Mouse (Mus musculus): ENCODE data around the gene Klf12. TPM values are rescaled to one million over a fixed set of nuclear protein-coding genes. Genes with fewer than 3 reads are reported as not detected.

The Klf12 gene
- polyA plus RNA-seq, 1 experiment from 2014 or later, result 39.7 TPM

DNA sequence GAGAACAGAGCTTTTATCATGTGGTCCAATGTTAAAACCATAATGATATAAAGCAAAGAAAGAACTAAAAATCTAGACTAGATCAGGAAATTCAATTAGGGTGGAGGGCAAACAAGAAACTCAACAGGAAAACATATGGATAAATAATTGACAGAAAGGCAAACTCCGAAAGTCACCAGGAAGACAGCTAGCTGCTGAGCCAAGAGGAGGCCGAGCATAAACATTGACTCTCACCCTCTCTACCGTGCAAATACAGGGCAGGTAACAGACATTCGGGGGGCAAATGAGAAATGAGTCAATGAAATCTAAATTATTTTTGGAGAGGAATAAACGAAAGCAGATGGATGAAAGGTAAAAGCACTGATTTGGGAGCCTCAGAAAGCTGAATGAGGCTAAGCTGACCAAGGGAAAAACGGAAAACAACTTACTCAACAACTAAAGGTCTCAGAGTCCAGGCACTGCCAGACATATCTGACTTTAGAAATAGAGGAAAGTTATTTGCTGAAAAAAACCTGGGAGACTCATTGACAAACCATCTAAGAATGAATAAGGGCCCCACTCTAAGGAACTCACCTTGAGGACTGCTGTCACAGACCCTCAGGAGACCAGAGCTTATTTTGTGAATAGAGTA, 84.3 kb downstream of the Klf12 start:
- H3K36me3 ChIP-seq (ENCODE audit: control insufficient read depth, insufficient read depth, low read length), result no peaks in the 10 kb centered on the region
- H3K27me3 ChIP-seq (ENCODE audit: control insufficient read depth, insufficient read depth, low read length), result no peaks in the 10 kb centered on the region
- no peak overlapping the region for H3K4me2 ChIP-seq (ENCODE audit: low read depth, low read length, severe bottlenecking)
- H3K4me3 ChIP-seq (ENCODE audit: low read depth, low read length), result no peak overlapping the region
- H3K4me1 ChIP-seq (replicated peaks; ENCODE audit: control insufficient read depth, insufficient read depth, low read length), result no peaks in the 10 kb centered on the region
- no peak for DNase-seq (ENCODE audit: low spot score)
- H3K9me3 ChIP-seq (ENCODE audit: control insufficient read depth, low read length), result no peaks in the 10 kb centered on the region
- no peak overlapping the region for H3K9ac ChIP-seq (ENCODE audit: low read length)
- 93% methylated on average over 6 of the region's 6 CpGs for WGBS
- H3K27ac ChIP-seq (ENCODE audit: low read depth, low read length), result no peak overlapping the region
- ATAC-seq (replicated peaks; ENCODE audit: low FRiP score), result no peak

DNA sequence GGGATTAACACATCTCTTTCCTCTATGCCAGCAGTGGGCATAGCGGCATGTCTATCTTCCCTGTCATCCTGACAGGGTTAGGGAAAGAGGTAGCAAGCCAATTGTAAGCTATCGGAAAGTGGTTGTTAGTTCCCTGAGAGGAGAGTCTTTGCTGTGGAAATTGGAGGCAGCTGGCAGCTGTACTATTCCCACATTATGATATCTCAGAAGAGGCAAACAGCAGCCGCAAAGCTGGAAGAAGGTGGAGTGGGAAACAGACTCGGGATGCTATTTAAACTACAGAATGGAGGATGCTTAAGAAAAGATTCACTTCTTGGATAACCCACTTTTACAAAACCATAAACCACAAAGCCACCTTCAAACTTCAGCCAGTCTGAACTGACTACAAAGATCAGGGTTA, 85.8 kb downstream of the Klf12 start:
- Histone ChIP-seq H3K9ac (ENCODE audit: low read length) (no peak overlapping the region), H3K4me2 (ENCODE audit: low read depth, low read length, severe bottlenecking) (no peak overlapping the region), H3K9me3 (ENCODE audit: control insufficient read depth, low read length) (no peaks in the 10 kb centered on the region), H3K27ac (ENCODE audit: low read depth, low read length) (no peak overlapping the region), H3K36me3 (ENCODE audit: control insufficient read depth, insufficient read depth, low read length) (no peaks in the 10 kb centered on the region), H3K27me3 (ENCODE audit: control insufficient read depth, insufficient read depth, low read length) (no peaks in the 10 kb centered on the region), H3K4me3 (ENCODE audit: low read depth, low read length) (no peak overlapping the region), H3K4me1 (replicated peaks; ENCODE audit: control insufficient read depth, insufficient read depth, low read length) (no peaks in the 10 kb centered on the region)
- DNase-seq (ENCODE audit: low spot score), result no peak
- no peak for ATAC-seq (replicated peaks; ENCODE audit: low FRiP score)
- WGBS, result 94% methylated on average over 4 of the region's 4 CpGs

- H3K4me1 ChIP-seq (replicated peaks; ENCODE audit: control insufficient read depth, insufficient read depth, low read length), result no peaks in the 10 kb centered on the region
- 90% methylated on average over 8 of the region's 8 CpGs for WGBS
- ATAC-seq (replicated peaks; ENCODE audit: low FRiP score), result no peak
- no peak overlapping the region for H3K4me3 ChIP-seq (ENCODE audit: low read depth, low read length)
- no peaks in the 10 kb centered on the region for H3K27me3 ChIP-seq (ENCODE audit: control insufficient read depth, insufficient read depth, low read length)
- no peaks in the 10 kb centered on the region for H3K9me3 ChIP-seq (ENCODE audit: control insufficient read depth, low read length)
- H3K9ac ChIP-seq (ENCODE audit: low read length), result no peak overlapping the region
- no peaks in the 10 kb centered on the region for H3K36me3 ChIP-seq (ENCODE audit: control insufficient read depth, insufficient read depth, low read length)
- no peak for DNase-seq (ENCODE audit: low spot score)
- H3K4me2 ChIP-seq (ENCODE audit: low read depth, low read length, severe bottlenecking), result no peak overlapping the region
- no peak overlapping the region for H3K27ac ChIP-seq (ENCODE audit: low read depth, low read length)
Measured at GRCm38 (mm10) chr14:100197199-100197598, 87.3 kb downstream of the Klf12 start.

DNA sequence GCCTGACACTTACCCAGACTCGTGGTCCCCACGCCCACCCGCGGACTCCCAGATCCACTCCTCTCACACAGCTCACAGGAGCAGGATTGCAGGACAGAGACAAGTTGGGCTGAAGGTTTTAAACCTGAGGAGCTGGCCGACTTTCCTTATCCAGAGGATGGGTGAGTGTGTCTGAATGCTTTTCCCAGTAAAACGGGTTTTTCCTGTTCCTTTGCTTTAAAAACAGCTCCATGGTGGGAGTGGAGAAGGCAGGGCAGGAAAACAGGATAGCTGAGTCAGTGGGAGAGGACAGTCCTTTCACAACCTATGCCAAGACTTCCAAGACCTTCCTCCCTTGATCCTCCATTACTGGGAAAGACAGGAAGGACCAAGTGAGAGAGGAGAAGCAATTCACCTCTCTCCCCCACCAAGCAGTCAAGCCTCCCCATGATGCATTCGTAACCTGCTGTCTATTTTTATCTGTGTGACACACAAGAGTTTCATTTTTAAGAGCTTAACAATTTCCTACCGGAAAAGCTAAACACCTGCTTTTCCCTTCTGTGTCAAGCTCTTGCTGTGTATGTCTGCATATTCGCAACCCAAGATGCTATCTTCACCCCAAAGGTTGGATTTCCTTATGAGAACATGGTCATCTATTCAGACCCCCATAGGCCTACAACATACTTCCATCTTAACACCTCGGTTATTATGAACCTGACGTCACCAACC, 94.8 kb downstream of the Klf12 start:
- Histone ChIP-seq H3K27ac (ENCODE audit: low read depth, low read length) (no peak overlapping the region), H3K4me3 (ENCODE audit: low read depth, low read length) (no peak overlapping the region), H3K9ac (ENCODE audit: low read length) (no peak overlapping the region), H3K9me3 (ENCODE audit: control insufficient read depth, low read length) (no peaks in the 10 kb centered on the region), H3K27me3 (ENCODE audit: control insufficient read depth, insufficient read depth, low read length) (no peaks in the 10 kb centered on the region), H3K4me2 (ENCODE audit: low read depth, low read length, severe bottlenecking) (no peak overlapping the region), H3K36me3 (ENCODE audit: control insufficient read depth, insufficient read depth, low read length) (no peaks in the 10 kb centered on the region), H3K4me1 (replicated peaks; ENCODE audit: control insufficient read depth, insufficient read depth, low read length) (peaks cover 4% of the 10 kb centered on the region; the same call in 1 of the 2 replicates)
- DNase-seq (ENCODE audit: low spot score) (no peak), ATAC-seq (replicated peaks; ENCODE audit: low FRiP score) (no peak)
- 86% methylated on average over 11 of the region's 11 CpGs for WGBS

DNA sequence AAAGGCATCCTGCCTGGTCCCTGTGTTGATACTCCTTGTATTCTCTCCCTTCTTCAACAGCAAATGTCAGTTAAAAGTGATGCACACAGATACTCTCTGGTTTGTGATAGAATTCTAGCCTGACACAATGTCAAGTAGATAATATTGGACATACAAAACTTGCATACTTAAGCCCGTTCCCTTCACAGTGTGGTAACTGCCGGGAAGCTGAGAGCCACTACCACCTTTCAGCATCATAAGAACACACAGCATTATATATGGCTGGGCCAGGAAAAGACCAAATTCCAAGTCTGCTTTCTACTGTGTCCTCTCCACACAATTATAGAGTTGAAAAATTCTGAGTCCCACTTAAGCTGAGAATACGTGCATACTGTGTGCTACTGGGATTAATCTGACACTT, 97.1 kb downstream of the Klf12 start:
- 51% methylated on average over 3 of the region's 3 CpGs for WGBS
- H3K36me3 ChIP-seq (ENCODE audit: control insufficient read depth, insufficient read depth, low read length), result no peaks in the 10 kb centered on the region
- no peak overlapping the region for H3K4me2 ChIP-seq (ENCODE audit: low read depth, low read length, severe bottlenecking)
- H3K4me3 ChIP-seq (ENCODE audit: low read depth, low read length), result no peak overlapping the region
- DNase-seq (ENCODE audit: low spot score) (no peak), ATAC-seq (replicated peaks; ENCODE audit: low FRiP score) (no peak)
- H3K9me3 ChIP-seq (ENCODE audit: control insufficient read depth, low read length), result no peaks in the 10 kb centered on the region
- no peaks in the 10 kb centered on the region for H3K27me3 ChIP-seq (ENCODE audit: control insufficient read depth, insufficient read depth, low read length)
- H3K9ac ChIP-seq (ENCODE audit: low read length), result no peak overlapping the region
- H3K27ac ChIP-seq (ENCODE audit: low read depth, low read length), result no peak overlapping the region
- H3K4me1 ChIP-seq (replicated peaks; ENCODE audit: control insufficient read depth, insufficient read depth, low read length), result peaks cover 4% of the 10 kb centered on the region; the same call in 1 of the 2 replicates

DNA sequence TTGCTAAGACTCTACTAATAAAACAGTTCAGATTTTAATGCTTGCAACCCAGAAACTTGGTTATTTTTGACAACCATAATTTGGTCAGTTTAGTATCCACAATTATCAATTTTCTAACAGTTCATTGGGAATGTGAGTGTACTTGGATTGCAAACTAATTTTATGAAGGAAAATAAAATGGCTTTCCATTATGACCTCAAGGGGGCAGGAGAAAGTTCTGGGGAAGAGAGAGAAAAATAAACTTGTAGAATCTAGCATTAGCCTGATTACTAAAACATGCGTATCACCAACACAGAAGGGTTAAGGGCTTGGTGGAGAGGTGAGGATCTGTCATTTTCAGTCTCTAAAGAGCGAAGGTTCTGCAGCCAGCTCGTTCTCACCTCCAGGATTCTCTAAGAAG, 106.7 kb downstream of the Klf12 start:
- H3K4me2 ChIP-seq (ENCODE audit: low read depth, low read length, severe bottlenecking), result no peak overlapping the region
- H3K36me3 ChIP-seq (ENCODE audit: control insufficient read depth, insufficient read depth, low read length), result no peaks in the 10 kb centered on the region
- ATAC-seq (replicated peaks; ENCODE audit: low FRiP score) (no peak), DNase-seq (ENCODE audit: low spot score) (no peak)
- WGBS, result 79% methylated on average over 3 of the region's 3 CpGs
- no peak overlapping the region for H3K27ac ChIP-seq (ENCODE audit: low read depth, low read length)
- no peaks in the 10 kb centered on the region for H3K4me1 ChIP-seq (replicated peaks; ENCODE audit: control insufficient read depth, insufficient read depth, low read length)
- H3K9ac ChIP-seq (ENCODE audit: low read length), result no peak overlapping the region
- H3K4me3 ChIP-seq (ENCODE audit: low read depth, low read length), result no peak overlapping the region
- H3K9me3 ChIP-seq (ENCODE audit: control insufficient read depth, low read length), result no peaks in the 10 kb centered on the region
- H3K27me3 ChIP-seq (ENCODE audit: control insufficient read depth, insufficient read depth, low read length), result no peaks in the 10 kb centered on the region

DNA sequence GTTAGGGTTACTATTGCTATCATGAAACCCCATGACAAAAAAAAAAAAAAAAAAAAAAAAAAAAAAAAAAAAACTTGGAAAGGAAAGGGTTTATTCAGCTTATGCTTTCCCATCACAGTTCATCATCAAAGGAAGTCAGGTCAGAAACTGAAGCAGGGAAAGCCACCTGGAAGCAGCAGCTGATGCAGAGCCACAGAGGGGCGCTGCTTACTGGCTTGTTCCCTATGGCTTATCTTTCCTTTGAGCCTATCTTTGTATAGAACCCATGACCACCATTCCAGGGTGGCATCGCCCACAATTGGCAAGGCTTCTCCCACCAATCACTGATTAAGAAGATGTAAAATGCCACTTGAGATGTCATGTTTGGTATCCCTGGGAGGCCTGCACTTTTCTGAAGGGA, 119.4 kb downstream of the Klf12 start:
- Histone ChIP-seq H3K9ac (ENCODE audit: low read length) (no peak overlapping the region), H3K4me3 (ENCODE audit: low read depth, low read length) (no peak overlapping the region), H3K9me3 (ENCODE audit: control insufficient read depth, low read length) (no peaks in the 10 kb centered on the region), H3K4me1 (replicated peaks; ENCODE audit: control insufficient read depth, insufficient read depth, low read length) (no peaks in the 10 kb centered on the region), H3K4me2 (ENCODE audit: low read depth, low read length, severe bottlenecking) (no peak overlapping the region), H3K27me3 (ENCODE audit: control insufficient read depth, insufficient read depth, low read length) (no peaks in the 10 kb centered on the region), H3K27ac (ENCODE audit: low read depth, low read length) (no peak overlapping the region), H3K36me3 (ENCODE audit: control insufficient read depth, insufficient read depth, low read length) (no peaks in the 10 kb centered on the region)
- 73% methylated on average over 2 of the region's 2 CpGs for WGBS
- no peak for ATAC-seq (replicated peaks; ENCODE audit: low FRiP score)
- DNase-seq (ENCODE audit: low spot score), result no peak

GRCm38 (mm10) chr14:100156639-100157038, 127.8 kb downstream of the Klf12 start:
- ATAC-seq (replicated peaks; ENCODE audit: low FRiP score) (no peak), DNase-seq (ENCODE audit: low spot score) (no peak)
- H3K9me3 ChIP-seq (ENCODE audit: control insufficient read depth, low read length), result no peaks in the 10 kb centered on the region
- H3K9ac ChIP-seq (ENCODE audit: low read length), result no peak overlapping the region
- H3K4me1 ChIP-seq (replicated peaks; ENCODE audit: control insufficient read depth, insufficient read depth, low read length), result no peaks in the 10 kb centered on the region
- no peak overlapping the region for H3K4me2 ChIP-seq (ENCODE audit: low read depth, low read length, severe bottlenecking)
- no peak overlapping the region for H3K27ac ChIP-seq (ENCODE audit: low read depth, low read length)
- no peaks in the 10 kb centered on the region for H3K27me3 ChIP-seq (ENCODE audit: control insufficient read depth, insufficient read depth, low read length)
- H3K4me3 ChIP-seq (ENCODE audit: low read depth, low read length), result no peak overlapping the region
- H3K36me3 ChIP-seq (ENCODE audit: control insufficient read depth, insufficient read depth, low read length), result no peaks in the 10 kb centered on the region

GRCm38 (mm10) chr14:100147666-100148065, 136.8 kb downstream of the Klf12 start:
- ATAC-seq (replicated peaks; ENCODE audit: low FRiP score) (no peak), DNase-seq (ENCODE audit: low spot score) (no peak)
- Histone ChIP-seq H3K4me2 (ENCODE audit: low read depth, low read length, severe bottlenecking) (no peak overlapping the region), H3K36me3 (ENCODE audit: control insufficient read depth, insufficient read depth, low read length) (no peaks in the 10 kb centered on the region; the same call in 1 of the 2 replicates), H3K9me3 (ENCODE audit: control insufficient read depth, low read length) (no peaks in the 10 kb centered on the region), H3K27me3 (ENCODE audit: control insufficient read depth, insufficient read depth, low read length) (no peaks in the 10 kb centered on the region), H3K9ac (ENCODE audit: low read length) (no peak overlapping the region), H3K4me1 (replicated peaks; ENCODE audit: control insufficient read depth, insufficient read depth, low read length) (no peaks in the 10 kb centered on the region), H3K4me3 (ENCODE audit: low read depth, low read length) (no peak overlapping the region), H3K27ac (ENCODE audit: low read depth, low read length) (no peak overlapping the region)
- 92% methylated on average over 8 of the region's 8 CpGs for WGBS
